Mouse (Mus musculus) right cerebral cortex, postnatal 10 days (tissue): ENCODE measurements around the gene Ccdc65.
A peak's percentile ranks its signal among the peaks of the same experiment; 100 is the strongest.
"Not testable (repeated sequence)": the region's sequence is repeated elsewhere in the genome, so short reads cannot be mapped to it uniquely, and the experiment has no call there.

ENCODE experiments used
- DNase-seq, 2 experiments: peaks; one replicate each; pipeline ENCODE4 v3.0.0; 2021; ENCODE audit warnings: low spot score in 2 of 2

Ccdc65 gene

GRCm38 (mm10) chr15:98737881-98738280 lies 29.9 kb downstream of the Ccdc65 start:
- peak in 1 of 2 experiments; percentile 53 for DNase-seq

- no peak for DNase-seq
Measured at GRCm38 (mm10) chr15:98738796-98739195, 30.8 kb downstream of the Ccdc65 start.

DNA sequence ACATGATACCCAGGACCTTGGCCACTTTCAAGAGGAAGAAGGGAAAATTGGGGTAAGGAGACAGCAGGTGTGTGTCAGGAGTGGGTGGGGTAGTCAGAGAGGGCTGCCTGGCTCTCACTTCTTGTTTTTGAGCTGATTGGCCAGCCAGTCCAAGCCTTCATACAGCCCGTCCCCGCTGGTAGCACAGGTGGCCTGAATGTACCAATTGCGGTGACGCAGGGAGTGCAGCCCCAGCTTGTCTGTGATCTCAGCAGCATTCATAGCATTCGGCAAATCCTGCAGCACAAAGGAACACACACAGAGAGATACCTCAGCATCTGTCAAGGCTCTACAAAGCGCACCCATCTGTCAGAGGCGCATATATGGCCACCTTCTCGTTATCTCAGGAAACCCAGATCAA lies 32.2 kb downstream of the Ccdc65 start:
- DNase-seq: no peak

DNA sequence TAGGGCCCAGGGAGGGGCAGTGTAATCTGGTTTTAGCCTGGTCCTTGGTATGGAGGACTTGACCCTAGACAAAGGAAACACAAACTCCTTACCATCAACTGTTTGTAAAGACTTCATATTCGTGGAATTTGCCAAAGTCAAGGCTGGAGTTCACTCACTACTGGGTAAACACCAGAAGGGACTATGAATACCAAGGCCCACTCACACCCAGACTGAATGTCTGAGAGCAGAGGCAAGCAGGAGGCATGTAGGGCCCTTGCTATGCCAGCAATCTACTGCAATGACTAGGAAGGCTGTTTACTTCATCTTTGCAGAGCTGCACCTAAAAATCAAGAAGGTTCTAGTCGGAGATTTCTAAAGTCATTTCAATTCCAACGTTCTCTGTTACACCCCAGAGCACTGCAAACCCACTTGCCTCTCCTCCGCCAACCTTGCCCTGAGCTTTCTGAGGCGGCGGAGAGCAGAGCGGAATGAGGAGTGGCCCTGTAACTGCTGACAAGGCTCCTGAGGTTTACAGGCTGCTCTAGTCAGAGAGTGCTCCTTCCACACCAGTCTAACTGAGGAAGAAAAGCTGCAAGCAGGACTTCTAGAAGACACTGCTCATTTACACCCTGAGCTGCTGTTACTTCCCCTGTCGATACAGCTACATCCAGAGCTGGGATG lies 34.9 kb downstream of the Ccdc65 start:
- no peak for DNase-seq

DNA sequence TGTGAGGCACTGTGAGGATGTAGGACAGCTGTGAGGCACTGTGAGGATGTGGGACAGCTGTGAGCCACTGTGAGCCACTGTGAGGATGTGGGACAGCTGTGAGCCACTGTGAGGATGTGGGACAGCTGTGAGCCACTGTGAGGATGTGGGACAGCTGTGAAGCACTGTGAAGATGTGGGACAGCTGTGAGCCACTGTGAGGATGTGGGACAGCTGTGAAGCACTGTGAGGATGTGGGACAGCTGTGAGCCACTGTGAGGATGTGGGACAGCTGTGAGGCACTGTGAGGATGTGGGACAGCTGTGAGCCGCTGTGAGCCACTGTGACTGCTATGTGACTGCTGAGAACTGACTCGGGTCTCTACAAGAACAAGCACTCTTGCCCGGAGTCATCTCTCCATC lies 35.9 kb downstream of the Ccdc65 start:
- not testable (repeated sequence) for DNase-seq

GRCm38 (mm10) chr15:98746344-98746965 lies 38.4 kb downstream of the Ccdc65 start:
- no peak for DNase-seq

- DNase-seq: no peak
Measured at GRCm38 (mm10) chr15:98747296-98747695, 39.3 kb downstream of the Ccdc65 start.

DNA sequence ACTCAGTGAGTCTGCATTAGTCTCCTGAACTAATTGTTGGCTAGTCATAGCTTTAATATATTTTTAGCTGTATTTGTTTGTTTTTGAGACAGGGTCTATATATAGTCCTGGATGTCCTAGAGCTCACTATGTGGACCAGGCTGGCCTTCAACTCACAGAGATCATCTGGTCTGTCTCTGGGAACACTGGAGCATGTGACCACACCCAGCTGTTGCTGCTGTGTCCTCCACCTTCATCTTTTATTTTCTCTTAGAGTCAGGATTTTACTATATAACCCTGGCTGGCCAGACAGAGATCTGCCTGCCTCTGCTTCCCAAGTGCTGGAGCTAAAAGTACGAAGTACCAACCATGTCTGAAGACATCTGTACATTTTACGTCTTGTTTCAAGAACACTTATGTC lies 41.1 kb downstream of the Ccdc65 start:
- no peak for DNase-seq

DNA sequence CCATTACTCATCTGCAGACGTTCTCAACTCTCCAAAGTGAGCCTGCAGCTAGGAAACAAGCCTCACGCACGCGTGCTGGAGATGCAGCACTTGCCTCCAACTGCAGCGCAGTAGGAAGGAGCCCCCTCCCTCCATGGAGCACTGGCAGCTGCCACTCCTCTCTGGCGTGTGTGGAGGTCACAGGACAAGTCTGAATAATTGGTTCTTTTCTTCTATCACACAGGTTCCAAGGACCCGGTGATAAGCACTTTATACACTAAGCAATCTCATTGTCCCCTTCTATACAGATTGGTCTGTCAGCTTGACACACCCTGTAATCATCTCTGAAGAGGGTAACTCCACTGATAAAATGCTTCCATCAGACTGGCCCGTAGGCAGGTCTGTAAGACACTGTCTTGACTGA lies 45.0 kb downstream of the Ccdc65 start:
- DNase-seq: no peak

DNA sequence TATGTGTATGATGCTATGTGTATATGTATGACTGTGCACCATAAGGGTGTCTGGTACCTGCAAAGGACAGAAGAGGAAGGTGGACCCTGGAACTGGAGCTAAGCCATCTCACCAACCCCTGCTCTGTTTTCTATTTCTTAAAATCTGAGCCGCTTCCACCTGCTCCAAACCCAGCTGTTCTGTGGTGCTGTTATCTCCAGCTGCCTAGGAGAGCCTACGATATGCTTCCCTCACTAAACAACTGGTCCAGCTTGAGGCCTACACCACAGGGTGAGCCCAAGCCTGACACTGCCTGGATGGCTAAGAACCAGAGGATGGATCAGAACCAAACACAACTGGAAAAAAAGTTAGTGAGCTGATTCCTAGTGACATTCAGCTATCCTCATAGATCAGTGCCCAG lies 46.1 kb downstream of the Ccdc65 start:
- DNase-seq: no peak

DNA sequence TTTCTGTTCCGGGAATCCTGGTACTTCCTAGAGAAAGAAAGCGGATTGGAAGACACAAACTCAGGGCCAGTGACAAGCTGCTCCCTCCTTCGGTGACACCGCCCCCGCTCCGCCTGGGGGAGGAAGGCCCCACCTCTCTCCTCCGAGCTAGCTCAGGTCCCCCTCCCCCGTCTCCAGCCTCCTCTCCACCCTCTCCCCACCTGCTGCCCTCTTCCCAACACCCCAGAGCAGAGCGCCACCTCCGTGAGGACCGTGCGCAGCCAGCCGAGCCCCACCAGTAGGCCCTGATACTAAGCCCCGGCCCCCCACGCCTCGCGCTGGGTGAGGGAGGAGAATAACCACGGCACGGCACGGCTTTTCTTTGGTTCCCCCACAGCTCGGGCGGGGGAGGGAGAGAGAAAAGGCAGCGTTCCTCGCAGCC lies 54.2 kb downstream of the Ccdc65 start:
- peak; percentile 88 to 91 for DNase-seq

- peak; percentile 98 for DNase-seq
Measured at GRCm38 (mm10) chr15:98762670-98763529, 54.9 kb downstream of the Ccdc65 start, which contains the start of gene Arf3. TSS of gene Arf3 (minus strand) at chr15:98763214.

GRCm38 (mm10) chr15:98765929-98766328 lies 57.9 kb downstream of the Ccdc65 start:
- DNase-seq: no peak

- DNase-seq: no peak
Measured at GRCm38 (mm10) chr15:98768259-98768658, 60.3 kb downstream of the Ccdc65 start.

GRCm38 (mm10) chr15:98771813-98772425 lies 63.9 kb downstream of the Ccdc65 start:
- DNase-seq: no peak

DNA sequence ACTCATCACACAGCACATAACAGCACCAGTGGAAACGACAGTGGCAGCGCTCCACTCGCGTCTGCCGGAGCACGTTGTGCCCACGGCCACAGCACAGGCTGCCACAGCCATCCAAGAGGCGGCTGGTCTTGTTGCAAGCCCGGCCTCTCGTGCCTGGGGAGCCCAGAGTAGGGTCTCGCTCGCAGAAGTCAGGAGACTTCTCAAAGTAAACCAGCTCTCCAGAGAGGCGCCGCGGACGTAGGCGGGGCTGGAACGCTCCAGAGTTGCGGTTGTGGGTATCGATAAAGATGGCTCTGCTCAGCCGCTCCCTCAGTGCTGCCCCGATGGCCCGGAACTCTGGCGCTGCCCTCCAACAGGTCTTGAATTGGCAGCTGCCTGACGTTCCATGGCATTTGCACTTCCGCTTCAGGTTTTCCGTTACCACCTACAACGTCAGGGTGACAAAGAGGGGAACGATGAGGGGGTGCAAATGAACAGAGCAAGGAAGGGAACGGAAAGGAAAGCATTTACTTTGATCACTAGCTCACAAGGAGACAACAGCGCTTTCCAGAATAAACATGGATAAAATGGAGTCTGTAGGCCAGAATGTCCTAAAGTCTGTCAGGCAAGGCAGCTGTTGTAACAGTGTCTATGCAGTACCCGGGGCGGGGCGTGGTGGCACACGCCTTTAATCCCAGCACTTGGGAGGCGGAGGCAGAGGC lies 64.7 kb downstream of the Ccdc65 start:
- no peak for DNase-seq
